Comparison of ENCODE assay signal across 10 mouse cellular contexts in genomic region chr4:63561861-63562675, GRCm38 (mm10). TPM values are rescaled to one million over a fixed set of nuclear protein-coding genes. Genes with fewer than 3 reads are reported as not detected.
A peak's percentile ranks its signal among the peaks of the same experiment; 100 is the strongest.
DNase-seq lines count a peak whose midpoint lies in the region; ATAC-seq and TF ChIP-seq lines count a peak whose summit lies in the region.
"Had no signal": no experiment of that assay in that cellular context is flagged by ENCODE, and none has a peak within 500 bp of the region (broad histone marks: within the 10 kb centered on the region; RNA-seq: fewer than 3 reads in every experiment).

No protein-coding gene starts in this region.

- 68% methylated on average over 7 of the region's 7 CpGs for WGBS in kidney, embryonic 15.5 days
- WGBS in liver, embryonic 14.5 days (ENCODE audit: insufficient replicate concordance): 26% methylated on average over 7 of the region's 7 CpGs
- WGBS in stomach, postnatal 0 days: 50% methylated on average over 7 of the region's 7 CpGs
- 82% methylated on average over 7 of the region's 7 CpGs for WGBS in hindbrain, embryonic 10.5 days

- H3K9me3 ChIP-seq in kidney, embryonic 15.5 days (replicated peaks): no peaks in the 10 kb centered on the region
- H3K9me3 ChIP-seq in liver, embryonic 14.5 days (ENCODE audit: control insufficient read depth, low read length): no peaks in the 10 kb centered on the region
- H3K9me3 ChIP-seq in stomach, postnatal 0 days (ENCODE audit: control insufficient read depth, low read length): no peaks in the 10 kb centered on the region
- H3K9me3 ChIP-seq in hindbrain, embryonic 10.5 days: no peaks in the 10 kb centered on the region
- H3K9me3 ChIP-seq: forebrain, embryonic 12.5 days; midbrain, embryonic 12.5 days had no signal

- no peak overlapping the region for H3K4me3 ChIP-seq in kidney, embryonic 15.5 days (replicated peaks)
- H3K4me3 ChIP-seq in liver, embryonic 14.5 days (ENCODE audit: insufficient read depth in 1 of 2, low read depth in 2 of 2, low read length in 2 of 2): no peak overlapping the region
- no peak overlapping the region for H3K4me3 ChIP-seq in stomach, postnatal 0 days (ENCODE audit: low read depth, low read length)
- no peak overlapping the region for H3K4me3 ChIP-seq in hindbrain, embryonic 10.5 days
- H3K4me3 ChIP-seq: forebrain, embryonic 12.5 days; midbrain, embryonic 12.5 days had no signal

- H3K27ac ChIP-seq in kidney, embryonic 15.5 days: no peak overlapping the region
- H3K27ac ChIP-seq in liver, embryonic 14.5 days: no peak overlapping the region
- H3K27ac ChIP-seq in stomach, postnatal 0 days (replicated peaks): peak overlapping the region; percentile 35
- no peak overlapping the region for H3K27ac ChIP-seq in hindbrain, embryonic 10.5 days
- H3K27ac ChIP-seq: forebrain, embryonic 12.5 days; midbrain, embryonic 12.5 days had no signal

- TF ChIP-seq EP300 in liver, embryonic 14.5 days (IDR thresholded peaks at IDR 0.05; ENCODE audit: low read depth): no peak
- TF ChIP-seq EP300 in stomach, postnatal 0 days (optimal IDR thresholded peaks at IDR 0.05): no peak

- peaks cover 46% of the 10 kb centered on the region for H3K4me1 ChIP-seq in kidney, embryonic 15.5 days
- H3K4me1 ChIP-seq in liver, embryonic 14.5 days (replicated peaks; ENCODE audit: control insufficient read depth in 2 of 2, insufficient read depth in 2 of 2, low read length in 1 of 2): peaks cover 7 to 26% of the 10 kb centered on the region in 2 experiments
- peaks cover 12% of the 10 kb centered on the region for H3K4me1 ChIP-seq in stomach, postnatal 0 days (replicated peaks; ENCODE audit: control insufficient read depth, insufficient read depth)
- peaks cover 51% of the 10 kb centered on the region for H3K4me1 ChIP-seq in hindbrain, embryonic 10.5 days (replicated peaks)

- no peaks in the 10 kb centered on the region for H3K27me3 ChIP-seq in kidney, embryonic 15.5 days
- no peaks in the 10 kb centered on the region for H3K27me3 ChIP-seq in liver, embryonic 14.5 days (ENCODE audit: control insufficient read depth, insufficient read depth, low read length)
- no peaks in the 10 kb centered on the region for H3K27me3 ChIP-seq in stomach, postnatal 0 days (ENCODE audit: control insufficient read depth, insufficient read depth, low read length)
- no peaks in the 10 kb centered on the region; the same call in 1 of the 2 replicates for H3K27me3 ChIP-seq in hindbrain, embryonic 10.5 days (ENCODE audit: insufficient read depth, poor library complexity, severe bottlenecking)

- no peak for ATAC-seq in kidney, embryonic 15.5 days (replicated peaks; ENCODE audit: low FRiP score)
- no peak for ATAC-seq in liver, embryonic 14.5 days (ENCODE audit: insufficient read depth)
- ATAC-seq in stomach, postnatal 0 days (ENCODE audit: low FRiP score, low TSS enrichment): no peak

- H3K9ac ChIP-seq in kidney, embryonic 15.5 days: no peak overlapping the region
- no peak overlapping the region for H3K9ac ChIP-seq in liver, embryonic 14.5 days (replicated peaks)
- H3K9ac ChIP-seq in stomach, postnatal 0 days (ENCODE audit: low read length): no peak overlapping the region
- H3K9ac ChIP-seq: forebrain, embryonic 12.5 days; midbrain, embryonic 12.5 days had no signal

- no peak for TF ChIP-seq CTCF in liver, embryonic 14.5 days (IDR thresholded peaks at IDR 0.05; ENCODE audit: low read depth)
- no peak for TF ChIP-seq CTCF in stomach, postnatal 0 days (IDR thresholded peaks at IDR 0.05; ENCODE audit: low read depth)

- H3K36me3 ChIP-seq in kidney, embryonic 15.5 days: no peaks in the 10 kb centered on the region
- H3K36me3 ChIP-seq in liver, embryonic 14.5 days (replicated peaks; ENCODE audit: control insufficient read depth, insufficient read depth, low read depth): no peaks in the 10 kb centered on the region
- no peaks in the 10 kb centered on the region for H3K36me3 ChIP-seq in stomach, postnatal 0 days (ENCODE audit: control insufficient read depth, insufficient read depth, low read length)
- H3K36me3 ChIP-seq in hindbrain, embryonic 10.5 days: peaks cover 20% of the 10 kb centered on the region; the same call in 1 of the 2 replicates
- H3K36me3 ChIP-seq: forebrain, embryonic 12.5 days; midbrain, embryonic 12.5 days had no signal

- DNase-seq in kidney, adult 11 months: peak; percentile 62
- peak; percentile 56 for DNase-seq in T-cell, adult 2 months (ENCODE audit: low spot score)
- no peak for DNase-seq in liver, embryonic 14.5 days (ENCODE audit: low read depth in 3 of 3, low spot score in 3 of 3)
- no peak for DNase-seq in stomach, postnatal 0 days (ENCODE audit: low spot score)
- no peak for DNase-seq in gastrocnemius, postnatal 4 days (ENCODE audit: low spot score in 2 of 2)
- DNase-seq in cerebellum, adult 11 months: no peak
- DNase-seq in hindbrain, embryonic 10.5 days (ENCODE audit: low spot score): no peak

- no peak overlapping the region for H3K4me2 ChIP-seq in kidney, embryonic 15.5 days
- peak overlapping the region; percentile 37 for H3K4me2 ChIP-seq in liver, embryonic 14.5 days (ENCODE audit: low read depth)
- no peak overlapping the region; the same call in 1 of the 2 replicates for H3K4me2 ChIP-seq in stomach, postnatal 0 days (replicated peaks; ENCODE audit: low read depth)
- H3K4me2 ChIP-seq: forebrain, embryonic 12.5 days; midbrain, embryonic 12.5 days had no signal

RNA-seq across cellular contexts. Expression of gene Tmem268, which starts 3.5 kb away (rescaled TPM):
- polyA plus RNA-seq in kidney, embryonic 15.5 days (2015; fragmentation: Nextera tagmentation; extraction: Ambion mirVana): 5.9 and 7.8 TPM in 2 replicates
- 3.5 and 5.1 TPM in 2 replicates for polyA plus RNA-seq in liver, embryonic 14.5 days (2012; rRNA removed)
- 7.8 and 7.9 TPM in 2 replicates for polyA plus RNA-seq in liver, embryonic 14.5 days (2014; fragmentation: Nextera tagmentation; extraction: Ambion mirVana)
- 4.3 and 4.9 TPM in 2 replicates for polyA plus RNA-seq in stomach, postnatal 0 days (2015; fragmentation: Nextera tagmentation; extraction: Ambion mirVana)
- total RNA-seq in gastrocnemius, postnatal 4 days (2021): 1 to 10 TPM; 7.0 TPM
- polyA plus RNA-seq in hindbrain, embryonic 10.5 days (2016; fragmentation: Nextera tagmentation; extraction: Ambion mirVana): 7.6 and 10.2 TPM in 2 replicates

RNA-seq across cellular contexts. Expression of gene Atp6v1g1, which starts 17.5 kb away (rescaled TPM):
- 287 and 307 TPM in 2 replicates for polyA plus RNA-seq in kidney, embryonic 15.5 days (2015; fragmentation: Nextera tagmentation; extraction: Ambion mirVana)
- polyA plus RNA-seq in liver, embryonic 14.5 days (2012; rRNA removed): 27.1 and 42.6 TPM in 2 replicates
- polyA plus RNA-seq in liver, embryonic 14.5 days (2014; fragmentation: Nextera tagmentation; extraction: Ambion mirVana): 117 and 119 TPM in 2 replicates
- polyA plus RNA-seq in stomach, postnatal 0 days (2015; fragmentation: Nextera tagmentation; extraction: Ambion mirVana): 221 and 234 TPM in 2 replicates
- 100 to 1,000 TPM; 224 to 226 TPM for total RNA-seq in gastrocnemius, postnatal 4 days (2021)
- 310 and 365 TPM in 2 replicates for polyA plus RNA-seq in hindbrain, embryonic 10.5 days (2016; fragmentation: Nextera tagmentation; extraction: Ambion mirVana)

RNA-seq across cellular contexts. Expression of gene Gm11213, which starts 43.0 kb away (rescaled TPM):
- polyA plus RNA-seq in kidney, embryonic 15.5 days (2015; fragmentation: Nextera tagmentation; extraction: Ambion mirVana): not detected in 2 replicates
- not detected in 2 replicates for polyA plus RNA-seq in liver, embryonic 14.5 days (2012; rRNA removed)
- polyA plus RNA-seq in liver, embryonic 14.5 days (2014; fragmentation: Nextera tagmentation; extraction: Ambion mirVana): not detected in 2 replicates
- polyA plus RNA-seq in stomach, postnatal 0 days (2015; fragmentation: Nextera tagmentation; extraction: Ambion mirVana): not detected in 2 replicates
- not detected for total RNA-seq in gastrocnemius, postnatal 4 days (2021)
- polyA plus RNA-seq in hindbrain, embryonic 10.5 days (2016; fragmentation: Nextera tagmentation; extraction: Ambion mirVana): not detected in 2 replicates
- polyA plus RNA-seq: forebrain, embryonic 12.5 days; midbrain, embryonic 12.5 days had no signal

Comparison
In these comparisons a context has a peak if more than half of its experiments do, and no peak if none do; other contexts are left out.
1. DNase-seq: peak in kidney, adult 11 months (single experiment) and T-cell, adult 2 months (single experiment); none in liver, embryonic 14.5 days (0 of 3), stomach, postnatal 0 days (single experiment), gastrocnemius, postnatal 4 days (0 of 2), cerebellum, adult 11 months (single experiment) and hindbrain, embryonic 10.5 days (single experiment).